Mouse (Mus musculus) spleen, adult 2 months (tissue): ENCODE measurements at regions not wholly inside any gene's neighbourhood (a gene's known extent, or its start where the extent isn't known, plus 50 kb on each side); places are given as distances from the start of the nearest gene placed in this dataset.

Experiments used
- DNase-seq, 2 experiments: peaks; one replicate each; pipeline versions ENCODE4 v3.0.0 to v3.0.0-alpha.2; 2012 to 2021; ENCODE audit warnings: low spot score in 2 of 2, low read depth in 1 of 2
- H3K27ac ChIP-seq: fragments of 200-500 bp; 2 replicates; pipeline ENCODE4 v1.5.1; 2012; ENCODE audit warnings: low read length, inconsistent platforms; ENCODE audit not compliant: insufficient read depth
- H3K27me3 ChIP-seq: fragments of 200-500 bp; 2 replicates; pipeline ENCODE4 v1.6.1; 2012; ENCODE audit warnings: mild to moderate bottlenecking, moderate library complexity, low read length, inconsistent platforms; ENCODE audit not compliant: control insufficient read depth, insufficient read depth
- H3K36me3 ChIP-seq: fragments of 200-500 bp; 2 replicates; pipeline ENCODE4 v1.6.1; 2012; ENCODE audit warnings: mild to moderate bottlenecking, low read length, inconsistent platforms; ENCODE audit not compliant: control insufficient read depth, insufficient read depth
- H3K4me1 ChIP-seq: fragments of 200-500 bp; 2 replicates; pipeline ENCODE4 v1.6.1; 2011; ENCODE audit warnings: inconsistent platforms; ENCODE audit not compliant: control insufficient read depth, insufficient read depth, insufficient read length
- H3K4me3 ChIP-seq: fragments of 200-500 bp; 2 replicates; pipeline ENCODE4 v1.5.1; 2011; ENCODE audit warnings: mild to moderate bottlenecking, inconsistent platforms; ENCODE audit not compliant: insufficient read depth, insufficient read length; ENCODE audit errors: extremely low read depth
- CTCF ChIP-seq: fragments of 200-500 bp; IDR thresholded peaks from 2 replicates; pipeline ENCODE4 v1.5.1; 2011; ENCODE audit warnings: mild to moderate bottlenecking, inconsistent platforms; ENCODE audit not compliant: insufficient read depth, insufficient read length, insufficient replicate concordance; ENCODE audit errors: extremely low read depth
- POLR2A ChIP-seq: fragments of 200-500 bp; IDR thresholded peaks from 2 replicates; pipeline ENCODE4 v1.6.1; 2011; ENCODE audit warnings: low read depth, low read length, inconsistent platforms
- WGBS: fragments of 180-500 bp; shearing (Covaris S2); methylation state at CpG from one replicate; pipeline ENCODE4 v1.1.7; 2018; 5-methylcytosine and 5-hydroxymethylcytosine counted together

DNA sequence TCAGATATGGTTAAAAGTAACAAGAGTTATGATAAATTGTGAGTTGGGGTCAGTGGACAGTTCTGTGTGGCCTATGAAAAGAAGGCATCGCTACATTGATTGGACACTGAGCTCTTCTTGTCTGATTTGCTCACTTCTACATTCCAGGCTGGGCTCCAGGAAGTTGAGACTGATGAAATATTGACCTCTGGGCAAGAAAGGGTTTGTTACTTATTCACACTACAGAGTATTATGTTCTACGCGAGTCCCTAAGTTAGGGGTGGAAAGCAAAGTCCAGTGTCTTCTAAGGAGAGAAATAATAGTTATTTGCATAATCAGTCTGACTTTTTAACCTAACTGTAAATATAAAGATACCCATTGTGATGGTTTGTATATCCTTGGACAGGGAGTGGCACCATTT is 397.0 kb upstream of the Ubash3b start:
- 92% methylated on average over 3 of the region's 3 CpGs for WGBS

DNA sequence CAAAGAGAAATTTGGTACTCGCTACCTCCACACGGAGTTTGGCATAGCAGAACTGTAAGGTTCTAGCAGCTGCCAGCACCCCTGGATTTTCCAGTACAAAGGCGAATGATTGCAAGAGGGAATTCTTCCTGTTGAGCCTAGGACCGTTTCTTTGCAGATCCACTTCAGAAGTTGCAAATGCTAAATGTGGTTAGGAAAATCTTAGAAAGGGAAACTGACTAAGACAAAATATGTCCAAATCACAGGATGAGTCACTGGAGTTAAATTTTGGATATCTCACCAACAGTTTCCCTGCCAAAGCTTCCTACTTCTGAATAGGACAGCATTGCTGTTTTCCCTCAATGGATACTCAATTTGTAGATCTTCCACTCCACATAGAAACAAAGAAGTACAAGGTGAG is 395.4 kb upstream of the Ubash3b start:
- Histone ChIP-seq H3K4me3 (no peak overlapping the region), H3K27ac (no peak overlapping the region), H3K4me1 (no peaks in the 10 kb centered on the region), H3K27me3 (no peaks in the 10 kb centered on the region), H3K36me3 (no peaks in the 10 kb centered on the region)
- no peak for DNase-seq
- WGBS = 81% methylated on average over 4 of the region's 4 CpGs
- no peak for TF ChIP-seq POLR2A
- no peak for TF ChIP-seq CTCF

More for the DNA sequence above, 397.0 kb upstream of the Ubash3b start:
- no peak overlapping the region for H3K4me3 ChIP-seq
- H3K4me1 ChIP-seq = no peaks in the 10 kb centered on the region
- no peak overlapping the region for H3K27ac ChIP-seq
- H3K27me3 ChIP-seq = no peaks in the 10 kb centered on the region
- TF ChIP-seq CTCF (no peak), POLR2A (no peak)
- no peaks in the 10 kb centered on the region for H3K36me3 ChIP-seq
- DNase-seq = no peak

GRCm38 (mm10) chr9:41545776-41546175 is 384.3 kb upstream of the Ubash3b start:
- no peak for DNase-seq
- TF ChIP-seq POLR2A (no peak), CTCF (no peak)
- no peaks in the 10 kb centered on the region for H3K36me3 ChIP-seq
- 83% methylated on average over 1 of the region's 1 CpGs for WGBS
- H3K27me3 ChIP-seq = no peaks in the 10 kb centered on the region
- H3K4me3 ChIP-seq = no peak overlapping the region
- H3K4me1 ChIP-seq = no peaks in the 10 kb centered on the region
- H3K27ac ChIP-seq = no peak overlapping the region

GRCm38 (mm10) chr9:41542511-41542910 is 381.0 kb upstream of the Ubash3b start:
- 83% methylated on average over 5 of the region's 5 CpGs for WGBS
- DNase-seq = no peak
- H3K4me1 ChIP-seq = no peaks in the 10 kb centered on the region
- H3K27me3 ChIP-seq = no peaks in the 10 kb centered on the region
- TF ChIP-seq CTCF = no peak
- TF ChIP-seq POLR2A = no peak
- H3K36me3 ChIP-seq = no peaks in the 10 kb centered on the region
- no peak overlapping the region for H3K27ac ChIP-seq
- H3K4me3 ChIP-seq = no peak overlapping the region

- WGBS = 89% methylated on average over 6 of the region's 6 CpGs
- no peak for DNase-seq
- no peak overlapping the region for H3K4me3 ChIP-seq
- H3K27ac ChIP-seq = no peak overlapping the region
- no peaks in the 10 kb centered on the region for H3K36me3 ChIP-seq
- no peaks in the 10 kb centered on the region for H3K4me1 ChIP-seq
- H3K27me3 ChIP-seq = no peaks in the 10 kb centered on the region
- TF ChIP-seq CTCF (no peak), POLR2A (no peak)
These were observed 379.8 kb upstream of the Ubash3b start for GRCm38 (mm10) chr9:41541327-41541726.

GRCm38 (mm10) chr9:41532786-41533185 is 371.3 kb upstream of the Ubash3b start:
- WGBS = 48% methylated on average over 3 of the region's 3 CpGs
- Histone ChIP-seq H3K27ac (no peak overlapping the region), H3K36me3 (no peaks in the 10 kb centered on the region), H3K4me3 (no peak overlapping the region), H3K27me3 (no peaks in the 10 kb centered on the region), H3K4me1 (no peaks in the 10 kb centered on the region)
- no peak for DNase-seq
- TF ChIP-seq POLR2A = no peak
- TF ChIP-seq CTCF = no peak

GRCm38 (mm10) chr9:41532290-41532689 is 370.8 kb upstream of the Ubash3b start:
- Histone ChIP-seq H3K4me1 (no peaks in the 10 kb centered on the region), H3K36me3 (no peaks in the 10 kb centered on the region), H3K27me3 (no peaks in the 10 kb centered on the region), H3K27ac (no peak overlapping the region), H3K4me3 (no peak overlapping the region)
- DNase-seq = no peak
- TF ChIP-seq POLR2A (no peak), CTCF (no peak)
- 86% methylated on average over 7 of the region's 7 CpGs for WGBS

- Histone ChIP-seq H3K27me3 (no peaks in the 10 kb centered on the region), H3K36me3 (no peaks in the 10 kb centered on the region), H3K4me1 (no peaks in the 10 kb centered on the region), H3K27ac (no peak overlapping the region), H3K4me3 (no peak overlapping the region)
- DNase-seq = no peak
- TF ChIP-seq POLR2A (no peak), CTCF (no peak)
- WGBS = 78% methylated on average over 6 of the region's 6 CpGs
These were observed 370.1 kb upstream of the Ubash3b start for GRCm38 (mm10) chr9:41531596-41531995.
